Mouse (Mus musculus) neural tube, embryonic 15.5 days (tissue): Measurements from ENCODE around the gene Vsx2. TPM values are rescaled to one million over a fixed set of nuclear protein-coding genes. Genes with fewer than 3 reads are reported as not detected.

Experiments
- ATAC-seq: fragments of 200-750 bp; cut with Nextera tagmentation; 2 replicates; pipeline ENCODE4 v1.8.0; 2017; ENCODE audit warnings: mild to moderate bottlenecking, moderate TSS enrichment, moderate library complexity; ENCODE audit not compliant: low FRiP score
- H3K27ac ChIP-seq: fragments of 300-500 bp; sonication (generic); replicated peaks from 2 replicates; pipeline ENCODE4 v1.5.1; 2015; ENCODE audit warnings: mild to moderate bottlenecking, inconsistent platforms
- H3K27me3 ChIP-seq: fragments of 300-500 bp; sonication (generic); replicated peaks from 2 replicates; pipeline ENCODE4 v1.6.1; 2015; ENCODE audit warnings: inconsistent platforms
- H3K36me3 ChIP-seq: fragments of 300-500 bp; sonication (generic); 2 replicates; pipeline ENCODE4 v1.6.1; 2015; ENCODE audit warnings: inconsistent platforms
- H3K4me1 ChIP-seq: fragments of 300-500 bp; sonication (generic); 2 replicates; pipeline ENCODE4 v1.6.1; 2015; ENCODE audit warnings: inconsistent platforms
- H3K4me2 ChIP-seq: fragments of 300-500 bp; sonication (generic); 2 replicates; pipeline ENCODE4 v1.6.1; 2015; ENCODE audit warnings: inconsistent platforms, mild to moderate bottlenecking, moderate library complexity
- H3K4me3 ChIP-seq: fragments of 300-500 bp; sonication (generic); replicated peaks from 2 replicates; pipeline ENCODE4 v1.5.1; 2015; ENCODE audit warnings: mild to moderate bottlenecking, inconsistent platforms
- H3K9ac ChIP-seq: fragments of 300-500 bp; sonication (generic); replicated peaks from 2 replicates; pipeline ENCODE4 v1.6.1; 2015; ENCODE audit warnings: mild to moderate bottlenecking, inconsistent platforms
- H3K9me3 ChIP-seq: fragments of 300-500 bp; sonication (generic); replicated peaks from 2 replicates; pipeline ENCODE4 v1.6.1; 2016; ENCODE audit warnings: inconsistent platforms
- WGBS: fragments of 180-500 bp; shearing (Covaris S2); methylation state at CpG from one replicate; pipeline ENCODE4 v1.1.7; 2015; ENCODE audit warnings: mixed read lengths; 5-methylcytosine and 5-hydroxymethylcytosine counted together
- polyA plus RNA-seq: library from polyadenylated mRNA; unstranded; fragments of >200 nt; fragmentation: Nextera tagmentation; extraction: Ambion mirVana; gene quantifications from 2 replicates; pipeline ENCODE4 v1.2.1, GENCODE M21; 2015

Gene Vsx2
- polyA plus RNA-seq, 1 experiment from 2014 or later = 5.7 TPM

DNA sequence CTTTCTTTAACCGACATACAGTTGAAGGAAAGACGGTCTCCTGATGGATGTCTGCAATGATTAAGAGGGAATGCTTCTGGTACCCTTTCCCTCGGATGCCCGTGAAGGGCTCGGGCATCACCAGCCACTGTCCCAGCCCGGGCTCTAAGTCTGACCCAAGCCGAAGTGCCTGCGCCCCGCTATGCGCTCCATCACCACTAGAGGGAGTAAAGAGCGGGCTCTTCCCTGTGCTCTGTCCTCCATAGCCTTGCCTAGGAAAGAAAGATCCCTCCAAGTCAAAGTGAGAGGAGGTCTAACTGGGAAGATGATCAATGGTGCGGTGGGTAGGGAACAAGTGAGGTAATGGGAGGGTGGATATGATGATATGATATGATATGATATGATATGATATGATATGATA, 23.5 kb upstream of the Vsx2 start:
- no peak overlapping the region for H3K27ac ChIP-seq
- H3K4me1 ChIP-seq = peaks cover 6% of the 10 kb centered on the region; the same call in 1 of the 2 replicates
- H3K36me3 ChIP-seq = no peaks in the 10 kb centered on the region
- WGBS = 2% methylated on average over 12 of the region's 12 CpGs
- H3K9me3 ChIP-seq = no peaks in the 10 kb centered on the region
- ATAC-seq = 0 out of 2 replicates have a peak, but pooled peaks have one; percentile 60
- no peak overlapping the region for H3K4me3 ChIP-seq
- no peak overlapping the region for H3K9ac ChIP-seq
- H3K27me3 ChIP-seq = peaks cover 6% of the 10 kb centered on the region
- no peak overlapping the region for H3K4me2 ChIP-seq

- H3K9me3 ChIP-seq = no peaks in the 10 kb centered on the region
- H3K4me2 ChIP-seq = no peak overlapping the region
- H3K9ac ChIP-seq = no peak overlapping the region
- H3K4me3 ChIP-seq = no peak overlapping the region
- peaks cover 5% of the 10 kb centered on the region for H3K27me3 ChIP-seq
- no peaks in the 10 kb centered on the region for H3K36me3 ChIP-seq
- H3K4me1 ChIP-seq = peaks cover 6% of the 10 kb centered on the region; the same call in 1 of the 2 replicates
- no peak for ATAC-seq
- WGBS = 59% methylated on average over 2 of the region's 2 CpGs
- H3K27ac ChIP-seq = no peak overlapping the region
Measured at GRCm38 (mm10) chr12:84546577-84547085, 22.9 kb upstream of the Vsx2 start.

DNA sequence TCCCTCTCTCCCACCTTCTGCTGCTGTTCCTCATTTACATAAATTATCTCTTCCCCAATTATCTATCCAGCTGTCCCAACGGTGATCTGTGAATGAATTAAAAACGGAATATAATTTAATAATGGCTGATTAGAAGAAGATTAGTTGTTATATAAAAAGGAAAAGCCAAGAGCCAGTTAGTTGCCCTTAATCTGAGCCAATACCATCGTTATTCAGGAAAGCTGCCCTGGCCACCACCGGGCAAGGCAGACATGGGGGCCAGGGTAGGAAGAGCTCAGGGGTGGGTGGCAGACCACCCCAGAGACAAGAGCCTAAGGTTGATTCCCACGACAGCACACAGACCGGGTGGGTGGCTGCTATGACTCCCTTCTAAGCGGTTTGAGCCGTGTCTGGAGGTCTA, 21.3 kb upstream of the Vsx2 start:
- 37% methylated on average over 8 of the region's 8 CpGs for WGBS
- H3K27me3 ChIP-seq = peaks cover 5% of the 10 kb centered on the region
- no peak overlapping the region for H3K4me2 ChIP-seq
- no peaks in the 10 kb centered on the region for H3K9me3 ChIP-seq
- ATAC-seq = no peak
- no peaks in the 10 kb centered on the region for H3K36me3 ChIP-seq
- no peak overlapping the region for H3K4me3 ChIP-seq
- no peak overlapping the region for H3K9ac ChIP-seq
- H3K4me1 ChIP-seq = peaks cover 6% of the 10 kb centered on the region; the same call in 1 of the 2 replicates
- no peak overlapping the region for H3K27ac ChIP-seq

- 63% methylated on average over 8 of the region's 8 CpGs for WGBS
- Histone ChIP-seq H3K27me3 (peaks cover 3% of the 10 kb centered on the region), H3K9ac (no peak overlapping the region), H3K36me3 (no peaks in the 10 kb centered on the region), H3K4me3 (no peak overlapping the region), H3K9me3 (no peaks in the 10 kb centered on the region), H3K27ac (no peak overlapping the region), H3K4me2 (no peak overlapping the region), H3K4me1 (no peaks in the 10 kb centered on the region; the same call in 1 of the 2 replicates)
- ATAC-seq = no peak
Measured at GRCm38 (mm10) chr12:84555218-84555617, 14.3 kb upstream of the Vsx2 start.

DNA sequence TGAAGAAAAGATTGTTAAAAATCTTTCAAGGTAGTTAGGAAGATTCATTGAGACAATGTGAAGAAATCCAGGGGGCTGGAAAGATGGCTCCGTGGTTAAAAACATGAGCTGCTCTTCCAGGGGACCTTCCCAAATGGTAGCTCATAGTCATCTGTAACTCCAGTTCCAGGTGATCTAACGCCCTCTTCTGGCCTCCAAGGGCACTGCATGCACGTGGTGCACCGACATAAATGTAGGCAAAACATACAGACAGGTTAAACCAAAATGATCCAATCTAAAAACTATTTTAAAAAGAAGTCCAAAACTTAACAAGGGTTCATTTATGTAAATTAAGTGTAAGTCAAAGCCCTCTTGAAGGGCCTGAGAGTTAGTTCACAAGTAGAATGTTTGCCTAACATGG, 7.0 kb upstream of the Vsx2 start:
- ATAC-seq = no peak
- Histone ChIP-seq H3K4me1 (no peaks in the 10 kb centered on the region), H3K4me3 (no peak overlapping the region), H3K36me3 (no peaks in the 10 kb centered on the region), H3K4me2 (no peak overlapping the region), H3K9me3 (no peaks in the 10 kb centered on the region), H3K9ac (no peak overlapping the region), H3K27ac (no peak overlapping the region), H3K27me3 (peaks cover 28% of the 10 kb centered on the region)
- 49% methylated on average over 4 of the region's 4 CpGs for WGBS

- peaks cover 19% of the 10 kb centered on the region for H3K4me1 ChIP-seq
- 79% methylated on average over 6 of the region's 6 CpGs for WGBS
- H3K9me3 ChIP-seq = no peaks in the 10 kb centered on the region
- H3K4me2 ChIP-seq = no peak overlapping the region
- peaks cover 74% of the 10 kb centered on the region for H3K27me3 ChIP-seq
- no peak for ATAC-seq
- no peak overlapping the region for H3K9ac ChIP-seq
- H3K4me3 ChIP-seq = no peak overlapping the region
- H3K36me3 ChIP-seq = no peaks in the 10 kb centered on the region
- no peak overlapping the region for H3K27ac ChIP-seq
Measured at GRCm38 (mm10) chr12:84567576-84567975, 2.0 kb upstream of the Vsx2 start.

DNA sequence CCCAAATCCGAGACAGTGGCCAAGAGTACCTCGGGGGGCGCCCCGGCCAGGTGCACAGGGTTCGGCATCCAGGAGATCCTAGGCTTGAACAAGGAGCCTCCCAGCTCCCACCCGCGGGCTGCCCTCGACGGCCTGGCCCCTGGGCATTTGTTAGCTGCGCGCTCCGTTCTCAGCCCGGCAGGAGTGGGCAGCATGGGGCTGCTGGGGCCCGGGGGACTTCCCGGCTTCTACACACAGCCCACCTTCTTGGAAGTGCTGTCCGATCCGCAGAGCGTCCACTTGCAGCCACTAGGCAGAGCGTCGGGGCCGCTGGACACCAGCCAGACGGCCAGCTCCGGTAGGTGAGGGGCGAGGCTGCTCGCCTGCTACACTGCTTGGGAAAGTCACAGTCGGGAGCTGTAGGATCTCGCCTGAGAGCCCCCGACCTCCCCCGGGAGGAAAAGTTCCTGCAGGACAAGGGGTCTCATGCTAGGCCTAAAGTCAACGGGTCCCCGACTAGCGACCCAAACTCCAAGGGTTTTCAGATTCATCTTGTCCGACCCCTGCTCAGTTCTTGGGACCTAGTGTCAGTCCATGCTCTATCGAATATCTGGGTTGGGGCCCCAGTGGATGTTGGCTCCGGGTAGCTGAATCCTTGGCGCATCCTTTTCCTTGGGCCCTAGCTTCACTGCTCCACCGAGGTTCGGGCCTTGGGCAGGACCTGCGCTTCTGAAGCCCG, 573 bp downstream of the Vsx2 start:
- Histone ChIP-seq H3K4me2 (peak overlapping the region; percentile 5; the same call in 1 of the 2 replicates), H3K36me3 (no peaks in the 10 kb centered on the region), H3K9ac (no peak overlapping the region), H3K4me1 (peaks cover 19% of the 10 kb centered on the region), H3K4me3 (no peak overlapping the region; the same call in 1 of the 2 replicates), H3K27ac (no peak overlapping the region), H3K27me3 (peaks cover 87% of the 10 kb centered on the region), H3K9me3 (no peaks in the 10 kb centered on the region)
- WGBS = 2% methylated on average over 36 of the region's 40 CpGs
- ATAC-seq = no peak; the same call in 1 of the 2 replicates

GRCm38 (mm10) chr12:84570694-84571415, 1.3 kb downstream of the Vsx2 start:
- no peak overlapping the region for H3K27ac ChIP-seq
- H3K4me2 ChIP-seq = 0 out of 2 replicates have a peak overlapping the region, but pooled peaks have one; percentile 9
- WGBS = under 1% methylated on average over 34 of the region's 34 CpGs
- H3K4me3 ChIP-seq = no peak overlapping the region
- H3K9me3 ChIP-seq = no peaks in the 10 kb centered on the region
- H3K36me3 ChIP-seq = no peaks in the 10 kb centered on the region
- no peak overlapping the region for H3K9ac ChIP-seq
- H3K4me1 ChIP-seq = peaks cover 19% of the 10 kb centered on the region
- H3K27me3 ChIP-seq = peaks cover 91% of the 10 kb centered on the region
- ATAC-seq = no peak

DNA sequence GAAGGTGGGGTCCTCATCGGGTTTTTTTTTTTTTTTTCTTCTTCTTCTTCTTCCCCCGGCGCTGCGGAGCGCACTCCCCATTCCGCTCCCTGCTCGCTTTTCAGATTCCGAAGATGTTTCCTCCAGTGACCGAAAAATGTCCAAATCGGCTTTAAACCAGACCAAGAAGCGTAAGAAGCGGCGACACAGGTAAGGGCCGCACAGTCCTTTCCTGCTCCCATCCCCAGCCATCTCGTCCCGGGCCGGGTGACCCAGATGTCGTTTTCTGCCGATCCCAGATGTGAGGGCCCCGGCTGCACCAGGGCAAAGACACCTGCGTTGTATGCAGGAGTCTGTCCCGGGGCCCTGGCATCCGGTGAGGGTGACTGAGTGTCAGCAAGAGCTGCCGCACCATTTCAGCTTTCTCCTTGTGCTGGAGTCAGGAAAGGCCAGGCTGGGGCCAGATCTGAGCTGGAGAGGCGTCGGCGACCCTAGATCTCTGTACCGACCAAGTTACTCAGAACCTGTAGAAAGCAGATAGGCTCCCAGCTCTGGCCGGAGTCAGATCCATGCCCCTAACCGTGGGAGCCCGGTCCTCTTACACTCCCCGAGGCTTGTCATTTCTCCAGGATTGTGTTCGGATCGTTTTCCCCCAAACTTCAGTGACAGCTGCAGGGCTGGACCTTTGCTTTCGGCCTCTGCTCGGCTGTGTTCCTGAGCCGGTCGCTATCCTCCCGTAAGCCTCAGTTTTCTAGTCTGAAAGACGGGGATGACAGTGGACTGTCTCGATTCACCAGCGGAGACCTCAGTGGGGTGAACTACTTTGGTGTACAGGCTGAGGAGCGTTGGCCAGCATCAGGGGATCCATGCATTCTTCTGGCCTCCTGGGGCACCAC, 2.1 kb downstream of the Vsx2 start:
- Histone ChIP-seq H3K4me3 (no peak overlapping the region), H3K4me1 (peaks cover 19% of the 10 kb centered on the region), H3K9me3 (no peaks in the 10 kb centered on the region), H3K27ac (no peak overlapping the region), H3K36me3 (no peaks in the 10 kb centered on the region), H3K4me2 (0 out of 2 replicates have a peak overlapping the region, but pooled peaks have one; percentile 9), H3K27me3 (peaks cover 88% of the 10 kb centered on the region), H3K9ac (no peak overlapping the region)
- ATAC-seq = no peak
- under 1% methylated on average over 43 of the region's 43 CpGs for WGBS

DNA sequence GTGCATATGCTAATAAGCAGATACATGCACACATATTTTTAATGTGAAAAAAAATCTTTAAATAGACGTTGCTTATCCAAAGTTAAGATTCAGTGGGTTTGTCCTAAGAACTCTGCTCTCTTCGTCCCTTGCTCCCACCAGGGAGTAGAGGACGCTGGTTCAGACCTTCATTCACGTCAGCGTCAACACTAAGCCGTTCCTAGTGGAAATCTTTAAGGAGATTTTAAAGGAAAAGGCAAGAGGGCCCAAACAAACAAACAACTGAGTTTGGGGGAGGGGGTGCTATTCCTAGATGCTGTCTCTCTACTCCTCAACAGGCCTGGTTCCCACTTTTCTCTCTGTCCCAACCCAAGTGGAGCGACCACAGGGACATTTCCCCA, 2.8 kb downstream of the Vsx2 start:
- ATAC-seq = no peak
- H3K4me2 ChIP-seq = no peak overlapping the region
- peaks cover 19% of the 10 kb centered on the region for H3K4me1 ChIP-seq
- no peak overlapping the region for H3K9ac ChIP-seq
- H3K36me3 ChIP-seq = no peaks in the 10 kb centered on the region
- 2% methylated on average over 7 of the region's 7 CpGs for WGBS
- H3K9me3 ChIP-seq = no peaks in the 10 kb centered on the region
- H3K27me3 ChIP-seq = peaks cover 84% of the 10 kb centered on the region
- no peak overlapping the region for H3K27ac ChIP-seq
- no peak overlapping the region for H3K4me3 ChIP-seq

DNA sequence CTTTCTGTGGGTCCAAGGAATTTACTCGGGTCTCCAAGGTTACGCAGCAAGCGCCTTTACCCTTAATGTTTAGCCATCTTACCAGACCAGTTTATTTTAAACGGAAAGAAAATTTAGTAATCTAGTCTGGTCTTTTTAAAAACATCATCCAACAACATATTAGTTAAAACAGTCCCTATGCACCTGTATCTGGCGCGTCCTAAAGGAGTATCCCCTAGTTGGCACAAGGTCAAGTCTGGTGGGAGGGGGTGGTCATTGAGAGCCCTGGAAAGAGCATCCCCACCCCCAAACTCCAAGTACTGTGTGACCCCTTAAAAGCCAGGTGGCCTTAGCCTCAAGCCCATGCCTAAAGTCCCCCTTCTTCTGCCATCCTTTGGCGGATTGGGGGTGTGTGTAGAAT, 3.5 kb downstream of the Vsx2 start:
- no peak overlapping the region for H3K4me2 ChIP-seq
- no peaks in the 10 kb centered on the region for H3K36me3 ChIP-seq
- no peak for ATAC-seq
- H3K4me3 ChIP-seq = no peak overlapping the region
- no peak overlapping the region for H3K9ac ChIP-seq
- H3K27ac ChIP-seq = no peak overlapping the region
- H3K9me3 ChIP-seq = no peaks in the 10 kb centered on the region
- peaks cover 19% of the 10 kb centered on the region for H3K4me1 ChIP-seq
- H3K27me3 ChIP-seq = peaks cover 82% of the 10 kb centered on the region
- WGBS = 14% methylated on average over 7 of the region's 7 CpGs
